Mouse (Mus musculus) T-cell, adult 2 months (primary cell): ENCODE data around the gene Ikzf3.

ENCODE experiments used
- DNase-seq: peaks from one replicate; pipeline ENCODE4 v3.0.0; 2022; ENCODE audit warnings: low spot score

Gene Ikzf3

GRCm38 (mm10) chr11:98446562-98447474, 99.0 kb downstream of the Ikzf3 start:
- DNase-seq = no peak

- DNase-seq = no peak
Measured at GRCm38 (mm10) chr11:98446213-98446561, 99.6 kb downstream of the Ikzf3 start, which contains the start of gene Grb7. Gene Grb7 (plus strand): TSS chr11:98446394.

- DNase-seq = no peak
Measured at GRCm38 (mm10) chr11:98445679-98446078, 100.2 kb downstream of the Ikzf3 start.

- DNase-seq = no peak
Measured at GRCm38 (mm10) chr11:98445238-98445637, 100.6 kb downstream of the Ikzf3 start.

DNA sequence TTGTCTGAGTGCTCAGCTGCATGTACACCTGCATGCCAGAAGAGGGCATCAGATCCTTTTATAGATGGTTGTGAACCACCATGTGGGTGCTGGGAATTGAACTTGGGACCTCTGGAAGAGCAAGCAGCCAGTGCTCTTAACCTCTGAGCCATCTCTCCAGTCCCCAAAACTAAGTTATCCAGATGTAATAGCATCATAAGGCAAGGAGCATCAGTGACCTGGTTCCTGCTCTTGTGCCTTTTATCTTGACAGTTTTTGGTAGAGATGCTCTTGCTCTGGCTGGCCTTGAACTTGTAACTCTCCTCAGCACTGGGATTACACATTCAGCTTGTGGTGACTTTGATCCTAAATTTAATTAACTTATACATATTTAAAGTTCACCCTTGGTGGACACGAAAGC, 102.1 kb downstream of the Ikzf3 start:
- no peak for DNase-seq

GRCm38 (mm10) chr11:98438331-98439158, 107.3 kb downstream of the Ikzf3 start, which contains the start of gene Mien1:
Gene Mien1 (minus strand): TSS chr11:98438991.
- peak; percentile 95 for DNase-seq

- DNase-seq = no peak
Measured at GRCm38 (mm10) chr11:98437441-98437840, 108.4 kb downstream of the Ikzf3 start.

GRCm38 (mm10) chr11:98435723-98436122, 110.1 kb downstream of the Ikzf3 start:
- DNase-seq = no peak

DNA sequence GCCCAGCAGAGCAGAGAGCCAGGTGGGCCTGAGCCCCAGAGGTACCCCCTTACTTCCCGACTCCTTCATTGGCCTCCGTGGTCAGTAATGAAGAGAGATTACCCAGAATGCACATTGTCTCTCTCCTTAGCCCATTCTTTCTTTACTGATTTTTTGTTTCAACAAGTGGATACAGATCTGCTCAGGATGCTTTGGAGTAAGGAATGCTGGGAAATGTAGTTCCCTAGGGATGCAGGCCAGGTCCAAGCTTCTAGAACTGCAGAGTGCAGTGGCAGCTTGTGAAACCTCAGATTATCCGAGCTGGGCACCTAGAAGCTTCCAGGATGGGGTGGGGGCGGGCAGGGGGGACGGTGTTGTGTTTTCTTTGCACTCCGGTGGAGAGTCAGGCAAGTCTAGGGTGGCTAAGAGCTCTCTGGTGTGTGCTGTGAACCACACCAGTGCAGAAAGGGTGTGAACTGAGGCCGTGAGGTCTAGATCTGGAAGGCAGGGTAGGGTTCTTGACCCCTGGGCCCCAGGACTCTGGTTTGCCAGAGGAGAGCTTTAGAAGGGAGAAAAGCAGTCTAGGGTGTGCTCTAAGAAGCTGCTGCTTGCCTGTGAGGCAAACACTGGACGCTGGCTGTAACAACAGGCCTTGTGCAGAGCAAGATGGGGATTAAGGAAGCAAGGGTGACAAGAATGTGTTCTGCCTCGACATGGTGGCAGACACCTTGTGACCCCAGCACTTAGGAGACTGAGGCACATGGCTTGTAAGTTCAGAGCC, 113.9 kb downstream of the Ikzf3 start:
- DNase-seq = no peak

- DNase-seq = no peak
Measured at GRCm38 (mm10) chr11:98428436-98428835, 117.4 kb downstream of the Ikzf3 start.

DNA sequence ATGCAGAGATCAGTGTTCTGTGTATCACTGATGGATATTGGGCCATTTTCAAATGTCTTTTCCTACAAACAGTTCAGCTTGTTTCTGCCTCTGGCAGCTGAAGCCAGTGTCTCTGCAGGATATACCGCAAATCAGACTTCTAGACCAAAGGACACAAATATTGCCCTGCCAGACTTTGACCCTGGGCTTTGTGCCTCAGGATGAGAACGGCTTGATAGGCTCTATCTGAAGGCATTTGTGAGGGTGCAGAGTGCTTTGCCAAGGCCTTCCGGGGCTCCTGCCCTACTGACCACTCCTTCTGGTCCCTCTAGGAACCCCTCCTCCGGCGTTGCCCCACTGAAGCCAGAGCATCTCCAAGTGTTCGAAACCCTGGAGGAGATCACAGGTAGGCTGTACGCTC, 119.2 kb downstream of the Ikzf3 start:
- no peak for DNase-seq

DNA sequence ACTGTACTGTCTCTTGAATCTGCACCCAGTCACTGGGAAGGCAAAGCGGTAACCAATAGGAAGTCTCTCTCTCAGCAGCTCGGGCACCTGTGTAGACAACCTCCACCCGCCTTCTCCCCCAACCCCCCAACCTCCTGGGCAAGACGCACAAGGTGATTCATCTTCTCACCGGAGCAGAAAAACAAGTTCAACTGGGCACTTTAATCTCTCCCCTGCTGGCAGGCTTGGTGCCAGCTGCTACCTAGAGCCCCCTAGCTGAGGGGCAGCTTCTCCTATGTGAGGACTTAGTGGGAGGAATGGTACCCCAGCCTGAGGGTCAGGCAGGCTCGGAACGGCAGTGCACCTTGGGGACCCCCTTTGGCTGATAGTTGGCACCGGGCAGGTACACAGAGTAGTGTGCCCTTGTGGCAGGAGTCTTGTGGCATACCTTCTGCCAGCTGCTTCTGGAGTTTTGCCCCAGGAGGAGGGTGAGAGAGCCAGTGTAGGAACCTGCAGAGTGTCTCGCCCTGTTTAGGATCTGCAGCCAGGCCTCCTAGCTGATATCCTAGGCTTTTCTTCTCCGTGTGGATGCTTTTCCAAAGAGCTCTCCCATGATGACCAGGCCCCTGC, 126.8 kb downstream of the Ikzf3 start:
- no peak for DNase-seq

GRCm38 (mm10) chr11:98418273-98418672, 127.6 kb downstream of the Ikzf3 start:
- no peak for DNase-seq

GRCm38 (mm10) chr11:98417074-98417473, 128.8 kb downstream of the Ikzf3 start:
- no peak for DNase-seq
